Mouse (Mus musculus): ENCODE data around the gene Nr1h2.

DNA sequence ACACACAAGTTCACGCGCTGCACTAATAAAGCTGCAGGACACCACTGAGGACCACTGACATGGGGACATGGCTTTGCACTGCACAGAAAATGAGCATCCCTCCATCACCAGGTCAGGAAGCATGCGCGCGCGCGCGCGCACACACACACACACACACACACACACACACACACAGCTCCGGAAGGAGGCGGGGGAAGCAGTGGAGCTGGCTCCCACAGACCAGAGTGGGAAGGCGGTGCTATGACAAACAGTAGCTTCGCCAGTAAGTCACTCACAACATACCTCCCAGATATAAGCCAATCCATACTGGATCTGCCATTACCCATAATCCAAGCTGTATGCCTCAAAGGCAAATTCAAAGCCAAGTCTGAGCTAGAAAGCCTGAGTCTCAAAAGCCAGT, 6.7 kb downstream of the Nr1h2 start:
- TF ChIP-seq CTCF (IDR thresholded peaks at IDR 0.05; ENCODE audit: low read depth), result no peak
- TF ChIP-seq EP300 (optimal IDR thresholded peaks at IDR 0.05), result no peak
